Mouse (Mus musculus) embryonic facial prominence, embryonic 11.5 days (tissue): ENCODE measurements around the gene Tiparp. TPM values are rescaled to one million over a fixed set of nuclear protein-coding genes. Genes with fewer than 3 reads are reported as not detected.

Experiments
- ATAC-seq: fragments of 200-750 bp; cut with Nextera tagmentation; replicated peaks from 2 replicates; pipeline ENCODE4 v1.8.0; 2017; ENCODE audit warnings: low read depth; ENCODE audit not compliant: insufficient number of reproducible peaks, low FRiP score, low TSS enrichment
- DNase-seq: peaks from one replicate; pipeline ENCODE4 v3.0.0-alpha.2; 2015; ENCODE audit warnings: low spot score
- H3K27ac ChIP-seq: fragments of 300-500 bp; sonication (generic); replicated peaks from 2 replicates; pipeline ENCODE4 v1.5.1; 2014; ENCODE audit warnings: mild to moderate bottlenecking, low read depth, low read length, control low read depth
- H3K27me3 ChIP-seq: fragments of 300-500 bp; sonication (generic); 2 replicates; pipeline ENCODE4 v1.6.1; 2014; ENCODE audit warnings: mild to moderate bottlenecking, low read length, moderate library complexity, mixed read lengths; ENCODE audit not compliant: control insufficient read depth, insufficient read depth
- H3K36me3 ChIP-seq: fragments of 300-500 bp; sonication (generic); replicated peaks from 2 replicates; pipeline ENCODE4 v1.6.1; 2014; ENCODE audit warnings: low read depth, mild to moderate bottlenecking, low read length, moderate library complexity, mixed read lengths; ENCODE audit not compliant: control insufficient read depth, insufficient read depth
- H3K4me1 ChIP-seq: fragments of 300-500 bp; sonication (generic); 2 replicates; pipeline ENCODE4 v1.6.1; 2014; ENCODE audit warnings: low read length, mixed read lengths; ENCODE audit not compliant: control insufficient read depth, insufficient read depth
- H3K4me2 ChIP-seq: fragments of 300-500 bp; sonication (generic); 2 replicates; pipeline ENCODE4 v1.6.1; 2014; ENCODE audit warnings: low read depth, mild to moderate bottlenecking, control low read depth, low read length, moderate library complexity
- H3K4me3 ChIP-seq: fragments of 300-500 bp; sonication (generic); 2 replicates; pipeline ENCODE4 v1.5.1; 2014; ENCODE audit warnings: low read depth, low read length, control low read depth
- H3K9ac ChIP-seq: fragments of 300-500 bp; sonication (generic); replicated peaks from 2 replicates; pipeline ENCODE4 v1.6.1; 2014; ENCODE audit warnings: mild to moderate bottlenecking, control low read depth, low read length
- H3K9me3 ChIP-seq: fragments of 300-500 bp; sonication (generic); replicated peaks from 2 replicates; pipeline ENCODE4 v1.6.1; 2016; ENCODE audit warnings: mild to moderate bottlenecking, low read length, inconsistent platforms, mixed read lengths; ENCODE audit not compliant: control insufficient read depth
- WGBS: fragments of 180-500 bp; shearing (Covaris S2); extraction: QIAGEN DNeasy Blood & Tissue Kit; methylation state at CpG from one replicate; pipeline ENCODE4 v1.1.7; 2014; 5-methylcytosine and 5-hydroxymethylcytosine counted together
- polyA plus RNA-seq: library from polyadenylated mRNA; unstranded; fragments of >200 nt; fragmentation: Nextera tagmentation; extraction: Ambion mirVana; gene quantifications from 2 replicates; pipeline ENCODE4 v1.2.1, GENCODE M21; 2014

Gene Tiparp
- 37.9 and 39.7 TPM in 2 replicates for polyA plus RNA-seq

DNA sequence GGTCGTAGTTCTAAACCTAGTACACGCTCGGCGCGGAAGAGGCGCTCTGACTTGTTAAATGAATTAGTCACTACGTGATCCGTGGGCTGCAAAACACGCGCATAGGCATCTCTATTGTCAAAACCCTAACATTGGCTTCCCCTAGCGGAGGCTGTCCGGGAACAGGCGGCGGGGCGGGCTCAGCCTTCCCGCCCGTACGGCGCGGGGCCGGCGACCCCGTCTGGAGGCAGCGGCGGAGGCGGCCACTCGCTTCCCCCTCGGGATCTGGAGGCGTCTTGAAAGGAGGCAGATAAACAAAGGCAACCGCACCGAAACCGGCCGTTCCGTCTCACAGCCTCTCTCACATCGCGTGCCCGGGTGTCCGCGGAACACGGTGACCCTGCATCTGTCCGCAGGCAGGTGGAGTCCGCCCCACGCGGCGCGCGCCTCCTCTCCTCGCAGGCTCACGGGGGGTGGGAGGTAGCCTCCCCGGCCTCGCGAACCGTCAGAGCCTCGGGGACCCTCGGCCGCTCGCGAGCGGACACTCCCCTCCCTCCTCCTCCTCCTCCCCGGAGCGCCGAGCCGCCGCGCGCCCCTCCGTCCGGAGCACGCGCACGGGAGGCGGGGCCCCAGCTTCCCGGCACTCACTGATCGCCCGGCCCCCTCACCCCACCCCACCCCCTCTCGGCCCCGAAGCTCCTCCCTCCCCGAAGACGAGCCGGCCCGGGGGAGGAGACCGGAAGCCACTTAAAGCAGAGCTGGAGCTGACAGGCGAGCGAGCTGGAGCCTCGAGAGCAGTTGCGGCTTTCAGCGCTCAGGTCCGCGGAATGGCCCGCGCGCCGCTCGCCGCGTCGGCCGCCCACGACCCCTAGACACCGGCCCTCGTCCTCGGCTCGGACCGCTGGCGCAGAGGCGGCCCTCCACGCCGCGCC lies at the start of gene Tiparp:
TSS of gene Tiparp (plus strand) at position 720 of the 911 bp plus-strand sequence.
- peak within 1 kb of the TSS; percentile 74 for H3K4me2 ChIP-seq
- peak within 1 kb of the TSS; percentile 89 for H3K9ac ChIP-seq
- H3K4me3 ChIP-seq, result peak within 1 kb of the TSS; percentile 73
- H3K27me3 ChIP-seq, result no peaks in the 10 kb centered on the region
- H3K4me1 ChIP-seq, result no peaks in the 10 kb centered on the region
- H3K27ac ChIP-seq, result peak within 1 kb of the TSS; percentile 96
- ATAC-seq (peak; percentile 94), DNase-seq (peak; percentile 96)
- no peaks in the 10 kb centered on the region for H3K36me3 ChIP-seq
- H3K9me3 ChIP-seq, result no peaks in the 10 kb centered on the region
- WGBS, result under 1% methylated on average over 87 of the region's 109 CpGs

DNA sequence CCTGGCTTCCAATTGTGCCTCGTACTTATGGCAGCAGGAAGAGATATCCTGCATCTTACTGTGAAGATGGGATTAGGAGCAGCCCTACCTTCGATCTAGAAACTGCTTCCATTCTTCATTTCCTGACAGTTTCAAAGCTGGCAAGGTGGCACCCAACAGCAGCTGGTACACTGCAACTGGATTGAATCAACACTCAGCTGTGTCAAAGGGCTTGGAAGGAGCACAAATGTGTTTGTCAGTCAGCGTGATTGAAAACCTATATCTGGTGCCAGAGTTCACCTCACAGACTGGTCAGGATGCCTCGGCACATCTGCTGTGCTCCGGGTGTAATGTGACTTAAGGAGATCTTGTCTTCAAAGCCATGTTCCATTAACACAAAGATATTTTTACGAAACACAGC lies 47.5 kb upstream of the Tiparp start:
- H3K4me1 ChIP-seq, result no peaks in the 10 kb centered on the region
- WGBS, result 75% methylated on average over 6 of the region's 6 CpGs

DNA sequence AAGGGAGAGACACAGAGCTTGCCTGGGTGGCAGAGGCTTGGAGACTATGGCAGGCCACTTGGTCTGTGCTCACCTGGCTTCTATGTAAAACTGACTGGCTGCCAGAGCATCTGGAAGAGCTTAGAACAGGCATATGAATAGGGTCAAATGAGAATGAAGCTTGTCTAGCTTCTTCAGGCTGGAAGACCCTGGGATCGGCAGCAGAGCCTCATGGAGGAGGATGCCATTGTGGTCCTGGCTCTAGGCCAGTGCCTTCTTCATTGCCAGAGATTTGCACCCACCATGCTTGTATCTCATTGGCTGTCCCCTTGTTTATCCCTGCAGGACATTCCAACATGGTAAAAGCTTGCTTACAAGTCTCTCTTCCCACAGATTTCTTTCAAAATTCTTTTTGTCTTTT lies 45.9 kb upstream of the Tiparp start:
- H3K4me1 ChIP-seq, result no peaks in the 10 kb centered on the region
- H3K36me3 ChIP-seq, result no peaks in the 10 kb centered on the region
- H3K9me3 ChIP-seq, result no peaks in the 10 kb centered on the region
- WGBS, result 56% methylated on average over 1 of the region's 1 CpGs
- no peak overlapping the region for H3K4me3 ChIP-seq
- H3K4me2 ChIP-seq, result no peak overlapping the region
- no peak for ATAC-seq
- no peak overlapping the region for H3K27ac ChIP-seq
- no peak for DNase-seq
- no peaks in the 10 kb centered on the region for H3K27me3 ChIP-seq
- no peak overlapping the region for H3K9ac ChIP-seq

More for the DNA sequence above, 47.5 kb upstream of the Tiparp start:
- DNase-seq (no peak), ATAC-seq (no peak)
- Histone ChIP-seq H3K9me3 (no peaks in the 10 kb centered on the region), H3K36me3 (no peaks in the 10 kb centered on the region), H3K9ac (no peak overlapping the region), H3K4me2 (no peak overlapping the region), H3K27ac (no peak overlapping the region), H3K4me3 (no peak overlapping the region), H3K27me3 (no peaks in the 10 kb centered on the region)

DNA sequence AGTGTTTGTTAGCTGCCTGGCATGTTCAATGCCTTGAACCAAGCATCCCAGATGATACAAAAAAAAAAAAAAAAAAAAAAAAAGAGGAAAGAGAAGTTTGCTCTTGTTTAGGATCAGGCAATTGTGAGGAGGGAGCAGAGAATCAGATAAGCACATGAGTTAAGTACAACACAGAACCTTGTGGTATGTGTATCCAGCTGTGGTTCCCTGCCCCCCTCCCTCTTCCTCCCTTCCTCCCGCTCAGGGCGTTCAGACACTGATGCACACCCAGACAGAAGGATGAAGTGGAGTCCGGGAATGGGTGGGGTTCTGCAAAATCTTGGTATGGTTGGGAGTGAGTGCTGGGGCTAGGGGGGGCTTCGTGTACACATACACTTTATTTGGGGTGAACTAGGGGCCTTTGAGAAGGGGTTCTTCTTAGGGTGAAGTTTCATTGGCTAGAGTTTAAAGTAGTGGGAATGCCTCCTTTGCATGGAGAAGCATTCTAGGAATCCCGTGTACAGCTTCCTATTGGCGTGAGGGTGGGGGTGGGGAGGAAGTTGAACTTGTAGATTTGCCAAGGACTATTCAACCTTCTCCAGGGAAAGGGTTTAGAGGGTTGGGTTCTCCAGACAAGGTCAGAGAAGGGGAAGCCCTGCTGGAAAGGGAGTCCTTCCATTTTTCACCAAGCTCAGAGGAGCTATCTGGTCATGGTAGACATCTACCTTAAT lies 45.4 kb upstream of the Tiparp start:
- no peaks in the 10 kb centered on the region for H3K27me3 ChIP-seq
- ATAC-seq (no peak), DNase-seq (no peak)
- H3K4me1 ChIP-seq, result no peaks in the 10 kb centered on the region
- H3K36me3 ChIP-seq, result no peaks in the 10 kb centered on the region
- no peak overlapping the region for H3K9ac ChIP-seq
- H3K9me3 ChIP-seq, result no peaks in the 10 kb centered on the region
- 75% methylated on average over 6 of the region's 6 CpGs for WGBS
- H3K4me2 ChIP-seq, result no peak overlapping the region
- H3K4me3 ChIP-seq, result no peak overlapping the region
- no peak overlapping the region for H3K27ac ChIP-seq

DNA sequence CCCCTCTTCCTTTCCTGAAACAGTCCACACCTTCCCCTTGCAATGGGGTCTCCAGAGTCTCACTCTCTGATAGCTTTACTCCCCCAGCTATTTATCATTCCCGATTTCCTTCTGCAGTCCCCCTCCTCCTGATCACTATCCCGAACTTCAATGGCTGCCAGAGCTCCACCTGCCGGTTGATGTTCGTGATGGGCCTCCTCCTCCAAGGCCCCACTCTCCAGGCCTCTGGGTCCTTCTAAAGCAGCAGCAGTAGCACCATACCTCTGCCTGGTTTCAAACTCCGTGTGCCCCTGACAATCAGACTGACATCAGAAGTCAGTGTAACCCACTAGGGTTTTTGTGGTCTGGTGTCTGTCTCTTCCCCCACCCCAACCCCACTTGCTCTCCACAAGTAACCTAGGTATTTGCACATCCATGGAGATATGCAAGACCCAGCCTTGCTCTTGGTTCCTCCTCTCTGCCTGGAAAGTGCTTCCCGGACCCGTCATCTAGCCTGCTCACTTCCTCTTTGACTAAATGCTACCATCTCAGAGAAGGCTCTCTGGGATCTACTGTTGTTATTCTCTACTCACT lies 44.0 kb upstream of the Tiparp start:
- H3K27me3 ChIP-seq, result no peaks in the 10 kb centered on the region
- no peak overlapping the region for H3K9ac ChIP-seq
- WGBS, result 71% methylated on average over 7 of the region's 7 CpGs
- H3K4me2 ChIP-seq, result no peak overlapping the region
- H3K9me3 ChIP-seq, result no peaks in the 10 kb centered on the region
- no peak for DNase-seq
- no peak overlapping the region for H3K4me3 ChIP-seq
- no peaks in the 10 kb centered on the region for H3K36me3 ChIP-seq
- no peak overlapping the region for H3K27ac ChIP-seq
- no peak for ATAC-seq
- no peaks in the 10 kb centered on the region for H3K4me1 ChIP-seq

DNA sequence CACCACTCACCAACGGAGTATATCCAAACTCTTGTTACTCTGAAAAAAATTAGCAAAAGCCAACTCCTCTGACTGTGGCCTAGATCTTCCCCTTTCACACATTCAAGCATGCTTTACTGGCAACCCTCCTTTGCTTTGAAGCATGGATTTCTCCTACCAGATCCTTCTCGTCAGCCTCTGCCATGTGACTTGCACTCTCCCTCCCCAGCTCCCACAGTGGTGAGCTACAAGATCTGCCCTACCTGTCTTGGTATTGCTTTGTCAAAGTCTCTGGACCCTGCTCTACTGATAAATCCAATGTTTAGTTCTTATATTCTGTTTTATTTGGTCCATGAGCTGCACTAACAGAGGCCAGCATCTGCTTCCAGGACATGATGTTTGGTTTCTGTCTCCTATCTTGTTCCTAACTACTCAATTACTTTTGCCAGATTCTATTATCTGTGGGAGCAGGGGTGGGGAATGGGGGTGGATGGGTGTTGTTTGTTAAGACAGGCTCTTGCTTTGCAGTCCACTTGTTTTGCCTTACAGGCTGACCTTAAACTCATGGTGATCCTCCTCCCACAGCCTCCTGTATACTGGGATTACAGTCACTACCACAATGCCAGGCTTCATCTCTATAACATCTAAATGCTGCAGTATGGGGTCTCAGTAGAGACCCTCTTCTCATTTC lies 40.7 kb upstream of the Tiparp start:
- WGBS, result 75% methylated on average over 2 of the region's 2 CpGs

DNA sequence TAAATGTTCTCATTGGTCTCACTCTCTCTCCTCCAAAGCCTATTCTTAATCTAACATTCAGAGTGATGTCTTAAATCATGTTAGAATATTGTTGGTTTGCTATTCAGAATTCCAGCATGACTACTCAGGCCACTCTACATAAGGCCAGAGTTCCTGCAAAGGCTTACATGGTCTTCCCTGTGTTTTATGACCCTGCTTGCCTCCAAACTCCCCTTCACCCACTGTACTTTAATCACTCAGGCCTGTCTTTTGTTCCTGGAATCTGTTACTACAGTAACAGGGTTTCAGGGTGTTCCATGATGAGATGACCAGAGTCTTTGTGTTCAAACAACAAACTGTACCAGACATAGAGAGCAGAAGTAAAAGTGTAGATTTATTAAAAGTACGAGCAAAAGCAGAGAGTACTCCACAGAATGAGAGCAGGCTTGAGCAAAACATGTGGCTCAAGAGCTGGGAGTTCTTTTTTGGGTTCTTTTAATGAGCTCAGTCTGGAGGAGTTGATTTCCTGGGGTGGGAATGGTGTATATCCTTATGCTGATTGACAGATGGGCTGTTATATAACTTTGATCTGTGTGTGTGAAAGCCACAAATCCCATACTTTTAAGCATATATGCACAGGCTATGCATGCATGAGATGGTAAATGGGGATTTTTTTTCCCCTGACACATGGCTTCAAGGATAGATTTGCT lies 39.5 kb upstream of the Tiparp start:
- no peaks in the 10 kb centered on the region for H3K27me3 ChIP-seq
- H3K4me3 ChIP-seq, result no peak overlapping the region
- ATAC-seq, result no peak
- H3K36me3 ChIP-seq, result no peaks in the 10 kb centered on the region
- no peak for DNase-seq
- no peak overlapping the region for H3K9ac ChIP-seq
- no peaks in the 10 kb centered on the region for H3K4me1 ChIP-seq
- H3K4me2 ChIP-seq, result no peak overlapping the region
- no peak overlapping the region for H3K27ac ChIP-seq
- 88% methylated on average over 1 of the region's 1 CpGs for WGBS
- no peaks in the 10 kb centered on the region for H3K9me3 ChIP-seq

More for the DNA sequence above, 40.7 kb upstream of the Tiparp start:
- Histone ChIP-seq H3K9me3 (no peaks in the 10 kb centered on the region), H3K27me3 (no peaks in the 10 kb centered on the region), H3K4me1 (no peaks in the 10 kb centered on the region), H3K4me3 (no peak overlapping the region), H3K4me2 (no peak overlapping the region), H3K27ac (no peak overlapping the region), H3K36me3 (no peaks in the 10 kb centered on the region), H3K9ac (no peak overlapping the region)
- no peak for ATAC-seq
- DNase-seq, result no peak
